Mouse (Mus musculus): Measurements from ENCODE around the gene RPS10-NUDT3.
A peak's percentile ranks its signal among the peaks of the same experiment; 100 is the strongest.

Gene RPS10-NUDT3

GRCm38 (mm10) chr17:27573772-27574320 lies 61.2 kb downstream of the RPS10-NUDT3 start:
- no peak for DNase-seq

DNA sequence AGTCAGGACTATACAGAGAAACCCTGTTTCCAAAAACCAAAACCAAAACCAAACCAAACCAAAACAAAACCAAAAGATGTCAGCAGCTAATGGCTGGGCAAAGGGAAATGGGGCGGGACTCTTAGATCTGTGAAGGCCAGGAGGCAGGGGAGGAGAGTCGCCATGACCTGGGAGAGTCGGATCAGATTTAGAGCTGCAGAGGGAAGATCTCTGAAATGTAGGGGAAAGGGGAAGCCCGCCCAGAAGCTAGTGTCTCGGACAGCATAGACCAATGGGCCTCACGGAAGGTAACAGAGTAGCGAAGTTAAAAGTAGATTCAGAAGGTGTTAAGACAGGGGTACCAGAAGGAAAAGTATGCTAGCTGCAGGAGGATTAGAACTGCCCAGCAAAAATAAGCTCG lies 63.7 kb downstream of the RPS10-NUDT3 start:
- no peak for DNase-seq

DNA sequence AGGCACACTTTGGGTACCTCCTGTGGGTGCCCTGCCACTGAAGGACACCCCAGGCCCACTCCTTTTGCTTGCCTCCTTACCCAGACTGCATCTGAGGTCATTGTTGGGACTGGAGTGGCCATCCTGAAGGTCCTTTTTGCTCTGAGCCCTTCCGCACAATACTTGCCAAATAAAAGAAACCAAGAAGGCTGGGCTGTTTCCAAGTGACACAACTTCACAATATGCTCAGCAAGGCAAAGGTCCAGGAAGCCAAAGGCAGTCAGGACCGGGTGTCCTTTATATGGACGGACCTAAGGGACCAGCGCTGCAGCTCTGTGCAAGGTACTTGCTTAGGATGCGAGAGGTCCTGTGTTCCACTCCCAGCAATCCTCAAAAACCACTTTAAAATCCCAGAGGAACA lies 66.8 kb downstream of the RPS10-NUDT3 start:
- no peak for DNase-seq

GRCm38 (mm10) chr17:27565942-27566267 lies 69.1 kb downstream of the RPS10-NUDT3 start:
- DNase-seq, result no peak

GRCm38 (mm10) chr17:27565163-27565941 lies 69.7 kb downstream of the RPS10-NUDT3 start, which contains the start of gene AI413582:
Gene AI413582 (minus strand): TSS chr17:27565756.
- peak; percentile 95 for DNase-seq

- peak; percentile 43 for DNase-seq
Measured at GRCm38 (mm10) chr17:27564391-27565162, 70.4 kb downstream of the RPS10-NUDT3 start.

GRCm38 (mm10) chr17:27563771-27564244 lies 71.2 kb downstream of the RPS10-NUDT3 start:
- DNase-seq, result no peak

DNA sequence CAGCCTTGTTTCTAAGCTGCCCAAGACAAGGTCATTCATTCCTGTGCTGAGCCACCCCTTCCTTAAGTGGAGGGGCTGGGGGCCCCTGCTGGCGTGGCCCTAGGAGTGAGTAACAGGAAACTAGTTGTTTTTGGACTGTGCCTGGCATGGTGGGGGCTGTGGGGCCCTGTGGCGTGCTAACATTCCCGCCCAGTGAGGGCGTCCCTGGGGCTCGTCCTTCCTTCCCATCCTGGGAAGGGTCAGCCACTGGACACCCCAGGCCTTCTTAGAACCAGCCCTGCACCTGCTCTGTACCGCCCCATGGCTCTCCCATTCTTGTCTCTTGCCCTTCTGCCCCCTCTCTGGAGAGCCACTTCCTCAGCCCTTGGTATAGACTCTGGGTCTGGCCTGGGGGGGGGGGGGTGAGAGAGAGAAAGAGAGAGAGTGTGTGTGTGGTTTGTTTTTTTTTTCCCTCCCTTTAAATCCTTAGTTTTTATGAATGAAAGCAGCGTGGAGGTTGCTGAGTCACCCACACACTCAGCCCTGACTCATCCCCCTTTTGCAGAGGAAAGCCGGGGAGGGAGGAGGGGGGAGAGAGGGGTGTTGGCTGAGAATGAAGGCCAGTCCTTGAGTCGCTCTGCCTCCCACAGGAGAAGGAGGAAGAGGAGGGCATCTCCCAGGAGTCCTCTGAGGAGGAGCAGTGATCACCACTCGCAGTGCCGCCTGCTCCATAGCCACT lies 73.1 kb downstream of the RPS10-NUDT3 start:
- no peak for DNase-seq

GRCm38 (mm10) chr17:27560926-27561480 lies 74.0 kb downstream of the RPS10-NUDT3 start:
- no peak for DNase-seq

GRCm38 (mm10) chr17:27559596-27559995 lies 75.4 kb downstream of the RPS10-NUDT3 start:
- DNase-seq, result no peak

DNA sequence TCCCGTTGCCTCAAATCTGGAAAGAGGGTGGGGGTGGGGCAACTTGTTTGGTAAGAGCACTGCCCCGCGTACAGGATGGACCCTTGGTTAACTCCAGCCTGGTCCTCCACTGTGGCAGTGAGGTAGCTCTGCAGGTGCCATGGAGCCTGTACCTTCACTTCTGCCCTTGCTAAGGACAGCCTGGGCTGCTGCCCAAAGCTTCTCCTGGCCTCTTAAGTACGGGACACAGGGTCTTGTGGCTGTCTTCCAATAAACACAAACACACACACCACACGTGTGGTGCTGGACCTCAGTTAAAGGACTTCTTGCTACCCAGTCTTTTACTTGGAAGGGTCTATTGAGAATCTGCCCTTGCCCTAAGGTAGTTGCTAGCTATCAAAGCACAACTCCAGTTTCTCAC lies 76.2 kb downstream of the RPS10-NUDT3 start:
- DNase-seq, result no peak

DNA sequence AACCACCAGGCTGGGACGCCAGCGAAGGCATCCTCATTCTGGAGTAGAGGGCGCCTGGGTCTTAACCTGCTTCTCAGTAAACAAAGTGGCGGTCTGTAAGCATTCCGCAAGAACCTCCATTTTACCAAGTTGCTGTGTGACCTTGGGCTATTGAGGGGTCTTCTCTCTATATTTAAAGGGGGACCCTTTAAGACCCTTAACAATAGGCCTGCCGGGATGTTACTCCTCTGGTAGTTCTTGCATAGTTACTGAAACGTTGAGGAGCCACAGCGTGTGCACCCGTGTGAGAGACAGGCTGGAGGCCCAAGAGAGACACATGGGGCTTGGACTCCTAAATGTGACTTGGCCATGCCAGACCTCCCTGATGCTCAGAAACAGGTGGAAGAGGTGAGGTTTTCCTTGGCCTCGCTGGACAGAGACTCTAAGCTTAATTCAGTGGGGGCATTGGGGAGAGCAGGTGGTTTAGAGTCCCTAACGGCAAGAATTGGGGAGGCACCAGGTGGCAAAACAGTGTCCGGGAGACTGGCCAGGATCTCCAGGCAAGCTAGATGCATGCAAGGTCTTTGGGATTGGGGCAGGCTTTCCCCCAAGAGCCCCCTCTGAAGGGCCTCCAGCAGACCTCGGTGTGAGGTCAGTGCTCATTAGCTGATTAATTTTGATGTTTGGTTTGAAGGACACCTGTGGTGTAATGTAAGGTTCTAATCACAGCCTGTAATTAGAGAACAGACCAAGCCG lies 76.9 kb downstream of the RPS10-NUDT3 start:
- no peak for DNase-seq

- DNase-seq, result no peak
Measured at GRCm38 (mm10) chr17:27557181-27557926, 77.7 kb downstream of the RPS10-NUDT3 start.

- DNase-seq, result peak; percentile 78
Measured at GRCm38 (mm10) chr17:27556315-27557011, 78.6 kb downstream of the RPS10-NUDT3 start, which contains the start of gene Hmga1. Gene Hmga1 (plus strand): TSS chr17:27556497.

DNA sequence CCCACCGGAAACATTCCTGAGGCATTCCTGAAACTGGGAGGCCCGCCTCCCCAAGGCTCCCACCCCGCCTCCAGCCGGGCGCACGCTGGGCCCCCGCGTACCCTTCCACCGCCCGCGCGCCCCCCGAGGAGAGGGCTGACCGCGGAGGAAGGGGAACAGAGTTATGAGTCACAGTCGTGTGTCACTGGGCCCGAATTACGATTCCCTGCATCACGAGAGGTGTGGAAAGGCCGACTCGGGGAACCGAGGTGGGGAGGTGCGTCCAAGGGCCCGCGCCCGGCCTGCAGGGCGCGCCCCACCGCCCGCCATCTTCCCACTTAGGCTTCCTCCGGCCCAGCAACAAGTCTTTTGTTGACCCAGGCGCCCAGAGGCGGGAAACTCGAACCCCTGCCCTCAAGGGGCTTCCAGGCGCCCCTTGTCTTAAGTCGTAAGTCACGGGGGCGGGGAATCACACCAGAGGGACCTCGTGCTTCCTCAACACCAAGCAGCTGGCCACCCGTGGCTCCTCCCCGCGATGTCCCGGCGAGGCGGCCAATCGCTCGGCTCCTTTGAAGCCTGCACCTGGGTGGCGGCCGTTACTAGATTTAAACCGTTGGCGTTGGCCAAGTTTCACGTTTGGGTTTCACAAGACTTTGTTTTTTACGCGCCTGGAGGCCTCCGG lies 79.4 kb downstream of the RPS10-NUDT3 start:
- DNase-seq, result peak; percentile 73

DNA sequence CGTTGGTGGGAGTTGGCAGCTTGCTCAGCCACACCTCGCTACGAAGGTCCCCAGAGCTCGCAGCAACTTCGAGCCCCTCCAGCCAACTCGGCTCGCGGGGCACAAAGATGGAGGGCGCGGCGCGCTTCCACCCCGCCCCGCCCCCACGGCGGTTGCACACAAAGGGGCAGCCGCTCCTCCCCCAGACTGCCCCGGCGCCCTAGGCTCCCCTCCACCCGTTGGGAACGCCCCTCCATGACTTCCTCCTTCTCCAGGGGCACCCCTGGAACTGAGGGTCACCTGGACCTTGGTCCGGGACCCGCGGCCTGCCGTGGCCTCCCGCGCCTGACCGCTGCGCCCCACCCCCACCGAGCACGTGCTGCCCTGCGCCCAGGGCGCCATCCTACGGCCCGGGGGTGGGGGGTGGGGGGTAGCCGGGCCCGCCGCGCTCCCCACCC lies 79.9 kb downstream of the RPS10-NUDT3 start:
- peak; percentile 42 for DNase-seq

- DNase-seq, result no peak
Measured at GRCm38 (mm10) chr17:27554062-27554960, 80.7 kb downstream of the RPS10-NUDT3 start.

Measured in kidney, adult 11 months (tissue).